Mouse (Mus musculus) CH12.LX (cell line): Measurements from ENCODE around the gene Wnt5b. TPM values are rescaled to one million over a fixed set of nuclear protein-coding genes. Genes with fewer than 3 reads are reported as not detected.

Source experiments
- DNase-seq: peaks from one replicate; pipeline ENCODE4 v3.0.0-alpha.2; 2013; ENCODE audit errors: extremely low read depth
- H3K27ac ChIP-seq: 2 replicates; pipeline ENCODE4 v1.5.1; 2012; ENCODE audit warnings: low read depth, mild to moderate bottlenecking, control low read depth, moderate library complexity; ENCODE audit not compliant: insufficient read depth
- H3K27me3 ChIP-seq: replicated peaks from 2 replicates; pipeline ENCODE3; 2012; ENCODE audit warnings: inconsistent platforms
- H3K36me3 ChIP-seq, 2 experiments: replicated peaks in 1 of 2; 2 replicates each; pipeline versions ENCODE3 to v1.6.1; 2012; ENCODE audit warnings: inconsistent platforms in 1 of 2, low read length in 1 of 2, mild to moderate bottlenecking in 1 of 2, mixed read lengths in 1 of 2, moderate library complexity in 1 of 2; ENCODE audit not compliant: control insufficient read depth in 1 of 2, insufficient read depth in 1 of 2
- H3K4me1 ChIP-seq, 2 experiments: 2 replicates each; pipeline ENCODE4 v1.6.1; 2012; ENCODE audit warnings: inconsistent platforms in 1 of 2, moderate library complexity in 1 of 2; ENCODE audit not compliant: insufficient read depth in 2 of 2, control insufficient read depth in 1 of 2
- H3K4me2 ChIP-seq: 2 replicates; pipeline ENCODE4 v1.6.1; 2012; ENCODE audit warnings: low read depth, mild to moderate bottlenecking, control low read depth; ENCODE audit not compliant: poor library complexity, insufficient read depth, severe bottlenecking
- H3K4me3 ChIP-seq, 3 experiments: fragments of 150-350 bp in 1 of 3; sonication (generic) in 1 of 3; replicated peaks in 1 of 3; 2 replicates each; pipeline versions ENCODE3 to v1.5.1; 2011 to 2012; ENCODE audit warnings: low read depth in 2 of 3, low read length in 2 of 3, mild to moderate bottlenecking in 2 of 3, moderate library complexity in 2 of 3, control low read depth in 1 of 3, improper control_type of control experiment in 1 of 3, inconsistent platforms in 1 of 3, mixed read lengths in 1 of 3; ENCODE audit not compliant: poor library complexity in 1 of 3
- H3K79me2 ChIP-seq: replicated peaks from 2 replicates; pipeline ENCODE4 v1.6.1; 2012; ENCODE audit warnings: mild to moderate bottlenecking, moderate library complexity; ENCODE audit not compliant: control insufficient read depth, poor library complexity, insufficient read depth, severe bottlenecking; ENCODE audit errors: extremely low read depth
- H3K9ac ChIP-seq: 2 replicates; pipeline ENCODE4 v1.6.1; 2012; ENCODE audit warnings: low read depth, mild to moderate bottlenecking, control low read depth, moderate library complexity; ENCODE audit not compliant: insufficient read depth
- H3K9me3 ChIP-seq: replicated peaks from 2 replicates; pipeline ENCODE3; 2012; ENCODE audit warnings: low read length, inconsistent platforms, mixed read lengths
- BHLHE40 ChIP-seq: IDR thresholded peaks from 2 replicates; pipeline ENCODE4 v1.6.1; 2011; ENCODE audit warnings: mild to moderate bottlenecking, low read depth, low read length, improper control_type of control experiment
- E2F4 ChIP-seq: IDR thresholded peaks from 2 replicates; pipeline ENCODE4 v1.6.1; 2011; ENCODE audit warnings: low read depth, low read length, improper control_type of control experiment; ENCODE audit not compliant: insufficient replicate concordance
- ELF1 ChIP-seq: IDR thresholded peaks from 2 replicates; pipeline ENCODE4 v1.6.1; 2014; ENCODE audit warnings: low read depth, mild to moderate bottlenecking, inconsistent platforms, low read length, improper control_type of control experiment
- GABPA ChIP-seq: IDR thresholded peaks from 2 replicates; pipeline ENCODE4 v1.6.1; 2012; ENCODE audit warnings: low read depth, low read length, improper control_type of control experiment, inconsistent platforms; ENCODE audit not compliant: insufficient replicate concordance
- HCFC1 ChIP-seq: IDR thresholded peaks from 2 replicates; pipeline ENCODE4 v1.6.1; 2012; ENCODE audit warnings: low read depth, mild to moderate bottlenecking, inconsistent platforms, low read length, improper control_type of control experiment
- KAT2A ChIP-seq: IDR thresholded peaks from 2 replicates; pipeline ENCODE4 v1.6.1; 2012; ENCODE audit warnings: low read length, improper control_type of control experiment, inconsistent platforms; ENCODE audit not compliant: insufficient replicate concordance
- MAX ChIP-seq: IDR thresholded peaks from 2 replicates; pipeline ENCODE4 v1.6.1; 2011; ENCODE audit warnings: low read length, improper control_type of control experiment
- MXI1 ChIP-seq: IDR thresholded peaks from 2 replicates; pipeline ENCODE4 v1.6.1; 2011; ENCODE audit warnings: mild to moderate bottlenecking, low read depth, low read length, improper control_type of control experiment
- NELFE ChIP-seq: IDR thresholded peaks from 2 replicates; pipeline ENCODE4 v1.6.1; 2011; ENCODE audit warnings: low read depth, low read length, improper control_type of control experiment
- NRF1 ChIP-seq: IDR thresholded peaks from 2 replicates; pipeline ENCODE4 v1.6.1; 2014; ENCODE audit warnings: low read depth, mild to moderate bottlenecking, inconsistent platforms, low read length, improper control_type of control experiment, moderate library complexity
- POLR2A ChIP-seq: IDR thresholded peaks from 2 replicates; pipeline ENCODE4 v1.6.1; 2011; ENCODE audit warnings: low read depth, mild to moderate bottlenecking, improper control_type of control experiment, low read length
- RAD21 ChIP-seq: IDR thresholded peaks from 2 replicates; pipeline ENCODE4 v1.6.1; 2011; ENCODE audit warnings: low read depth, mild to moderate bottlenecking, low read length, improper control_type of control experiment, moderate library complexity
- RCOR1 ChIP-seq: conservative IDR thresholded peaks from 2 replicates; pipeline ENCODE4 v1.6.1; 2012; ENCODE audit warnings: low read depth, mild to moderate bottlenecking, inconsistent platforms, low read length, improper control_type of control experiment
- TBP ChIP-seq: conservative IDR thresholded peaks from 2 replicates; pipeline ENCODE4 v1.6.1; 2011; ENCODE audit warnings: low read depth, low read length, improper control_type of control experiment
- TCF12 ChIP-seq: IDR thresholded peaks from 2 replicates; pipeline ENCODE4 v1.6.1; 2014; ENCODE audit warnings: low read depth, mild to moderate bottlenecking, inconsistent platforms, low read length, improper control_type of control experiment
- UBTF ChIP-seq: IDR thresholded peaks from 2 replicates; pipeline ENCODE4 v1.6.1; 2012; ENCODE audit warnings: low read depth, mild to moderate bottlenecking, inconsistent platforms, low read length, improper control_type of control experiment, moderate library complexity
- USF1 ChIP-seq: IDR thresholded peaks from 2 replicates; pipeline ENCODE4 v1.6.1; 2014; ENCODE audit warnings: low read depth, mild to moderate bottlenecking, inconsistent platforms, low read length, improper control_type of control experiment
- USF2 ChIP-seq: conservative IDR thresholded peaks from 2 replicates; pipeline ENCODE4 v1.6.1; 2011; ENCODE audit warnings: low read depth, low read length, improper control_type of control experiment
- ZC3H11A ChIP-seq: IDR thresholded peaks from 2 replicates; pipeline ENCODE4 v1.6.1; 2012; ENCODE audit warnings: low read depth, mild to moderate bottlenecking, inconsistent platforms, low read length, improper control_type of control experiment
- ZKSCAN1 ChIP-seq: IDR thresholded peaks from 2 replicates; pipeline ENCODE4 v1.6.1; 2012; ENCODE audit warnings: low read depth, inconsistent platforms, low read length, improper control_type of control experiment, borderline replicate concordance
- dilution Hi-C: fragments of 300-500 bp; cut with MboI; formaldehyde crosslinking; loops from 2 replicates; pipeline ENCODE4 v1.14.3; 2020; ENCODE audit warnings: low sequenced_read_pairs; ENCODE audit not compliant: extremely low pct_unique_long_range_greater_than_20kb, extremely low pct_ligation_motif_present
- in situ Hi-C: fragments of 300-500 bp; cut with MboI; formaldehyde crosslinking; loops from 3 replicates; pipeline ENCODE4 v1.14.3; 2019; ENCODE audit warnings: low sequenced_read_pairs, low pct_ligation_motif_present, low pct_unique_long_range_greater_than_20kb, mixed read lengths
- polyA plus RNA-seq: library from polyadenylated mRNA; unstranded; fragments of >175 nt; gene quantifications from 2 replicates; pipeline ENCODE4 v1.2.1, GENCODE M21; 2012; ENCODE audit warnings: low read depth; ENCODE audit not compliant: insufficient read length
- total RNA-seq, 2 experiments: library from RNA; depleted of rRNA; stranded (reverse); fragments of 300-350 nt in 1 of 2; fragments of >200 nt in 1 of 2; gene quantifications; 2 replicates each; pipeline ENCODE4 v1.2.3; 2012 to 2014

The Wnt5b gene
- total and polyA plus RNA-seq, 3 experiments, result 1.2 to 2.0 (median 1.5) TPM

GRCm38 (mm10) chr6:119492630-119493014 lies 51.5 kb downstream of the Wnt5b start:
- H3K79me2 ChIP-seq, result no peaks in the 10 kb centered on the region
- in situ Hi-C loops, result loop anchor here (25.0 kb wide), 3 partner anchors 295 to 820 kb away; partner anchors contain the start of gene Rad52

GRCm38 (mm10) chr6:119491997-119492629 lies 52.0 kb downstream of the Wnt5b start:
- Histone ChIP-seq H3K4me1 (0 out of 4 replicates have a peak, but pooled peaks cover 0 to 3% of the 10 kb centered on the region in 2 experiments), H3K4me3 (no peak overlapping the region), H3K27me3 (no peaks in the 10 kb centered on the region), H3K9me3 (no peaks in the 10 kb centered on the region)
- TF ChIP-seq RCOR1 (no peak), NELFE (no peak), MXI1 (no peak), ZC3H11A (no peak), USF2 (no peak), E2F4 (no peak), UBTF (no peak), KAT2A (no peak), MAX (no peak), NRF1 (no peak), RAD21 (no peak), TBP (no peak), USF1 (no peak)
- TF ChIP-seq, all 38 proteins: peak for 0
- no peaks in the 10 kb centered on the region for H3K36me3 ChIP-seq
- no peaks in the 10 kb centered on the region for H3K79me2 ChIP-seq
- H3K27ac ChIP-seq, result no peak overlapping the region
- H3K4me2 ChIP-seq, result no peak overlapping the region
- no peak overlapping the region for H3K9ac ChIP-seq
- DNase-seq, result no peak
- in situ Hi-C loops, result loop anchor here (25.0 kb wide), 3 partner anchors 295 to 820 kb away; partner anchors contain the start of gene Rad52
- dilution Hi-C loops, result no loop called here

More at GRCm38 (mm10) chr6:119492630-119493014, 51.5 kb downstream of the Wnt5b start:
- Histone ChIP-seq H3K4me2 (no peak overlapping the region), H3K9ac (no peak overlapping the region), H3K27me3 (no peaks in the 10 kb centered on the region), H3K9me3 (no peaks in the 10 kb centered on the region), H3K36me3 (no peaks in the 10 kb centered on the region), H3K27ac (no peak overlapping the region), H3K4me1 (0 out of 4 replicates have a peak, but pooled peaks cover 0 to 3% of the 10 kb centered on the region in 2 experiments), H3K4me3 (no peak overlapping the region)
- dilution Hi-C loops, result no loop called here
- no peak for DNase-seq
- TF ChIP-seq KAT2A (no peak), TCF12 (no peak), HCFC1 (no peak), POLR2A (no peak), ZKSCAN1 (no peak), GABPA (no peak), ELF1 (no peak), BHLHE40 (no peak)
